In genomic region chr4:129549306-129549705, GRCm38 (mm10) we compare ENCODE assay signal across 10 mouse cellular contexts. TPM values are rescaled to one million over a fixed set of nuclear protein-coding genes. Genes with fewer than 3 reads are reported as not detected.
DNase-seq lines count a peak whose midpoint lies in the region; ATAC-seq and TF ChIP-seq lines count a peak whose summit lies in the region.
"Had no signal": no experiment of that assay in that cellular context is flagged by ENCODE, and none has a peak within 500 bp of the region (broad histone marks: within the 10 kb centered on the region; RNA-seq: fewer than 3 reads in every experiment).

No protein-coding gene starts in this region.

- WGBS in forebrain, embryonic 11.5 days, result 86% methylated on average over 2 of the region's 2 CpGs
- 82% methylated on average over 2 of the region's 2 CpGs for WGBS in heart, embryonic 10.5 days

- intact Hi-C loops in left cerebral cortex, adult 2 months (cut with DNase I), result no loop called here

- H3K27me3 ChIP-seq in forebrain, embryonic 11.5 days (ENCODE audit: control insufficient read depth, insufficient read depth, low read length), result no peaks in the 10 kb centered on the region
- peaks cover 15% of the 10 kb centered on the region; the same call in 1 of the 2 replicates for H3K27me3 ChIP-seq in heart, embryonic 10.5 days (ENCODE audit: insufficient read depth, poor library complexity, severe bottlenecking)
- H3K27me3 ChIP-seq: hindbrain, embryonic 15.5 days had no signal

- no peak overlapping the region for H3K9ac ChIP-seq in forebrain, embryonic 11.5 days (ENCODE audit: low read length)
- H3K9ac ChIP-seq: hindbrain, embryonic 15.5 days had no signal

- H3K9me3 ChIP-seq in forebrain, embryonic 11.5 days (ENCODE audit: control insufficient read depth, low read length), result no peaks in the 10 kb centered on the region
- H3K9me3 ChIP-seq in heart, embryonic 10.5 days, result no peaks in the 10 kb centered on the region
- H3K9me3 ChIP-seq: hindbrain, embryonic 15.5 days; megakaryocyte, embryonic 14.5 days had no signal

- no peak overlapping the region for H3K27ac ChIP-seq in left cerebral cortex, adult 2 months
- no peak overlapping the region for H3K27ac ChIP-seq in forebrain, embryonic 11.5 days (ENCODE audit: low read depth, low read length)
- no peak overlapping the region for H3K27ac ChIP-seq in heart, embryonic 10.5 days
- H3K27ac ChIP-seq: hindbrain, embryonic 15.5 days had no signal

- no peak overlapping the region for H3K4me2 ChIP-seq in forebrain, embryonic 11.5 days (ENCODE audit: low read depth, low read length, severe bottlenecking)
- H3K4me2 ChIP-seq: hindbrain, embryonic 15.5 days had no signal

- no peak for DNase-seq in left cerebral cortex, adult 2 months (ENCODE audit: extremely low spot score in 1 of 2, low spot score in 2 of 2)
- no peak for DNase-seq in left cerebral cortex, adult 8-10 months (ENCODE audit: low spot score in 2 of 2)
- DNase-seq in NIH3T3 (ENCODE audit: low read depth), result peak; percentile 62
- peak; percentile 34 to 65 for DNase-seq in spleen, postnatal 14 days (ENCODE audit: low spot score in 2 of 2)
- DNase-seq in MN1 (ENCODE audit: low spot score), result no peak
- DNase-seq in forebrain, embryonic 11.5 days (ENCODE audit: low spot score), result no peak
- DNase-seq in heart, embryonic 10.5 days (ENCODE audit: low spot score), result no peak

- H3K4me3 ChIP-seq in left cerebral cortex, adult 2 months, result no peak overlapping the region
- no peak overlapping the region for H3K4me3 ChIP-seq in forebrain, embryonic 11.5 days (ENCODE audit: low read depth, low read length)
- H3K4me3 ChIP-seq in heart, embryonic 10.5 days, result no peak overlapping the region
- H3K4me3 ChIP-seq: hindbrain, embryonic 15.5 days; megakaryocyte, embryonic 14.5 days had no signal

- no peaks in the 10 kb centered on the region for H3K4me1 ChIP-seq in forebrain, embryonic 11.5 days (replicated peaks; ENCODE audit: control insufficient read depth, insufficient read depth, low read length)
- H3K4me1 ChIP-seq in heart, embryonic 10.5 days, result peaks cover 9% of the 10 kb centered on the region
- H3K4me1 ChIP-seq: hindbrain, embryonic 15.5 days had no signal

- H3K36me3 ChIP-seq in forebrain, embryonic 11.5 days (ENCODE audit: control insufficient read depth, insufficient read depth, low read length), result no peaks in the 10 kb centered on the region
- H3K36me3 ChIP-seq in heart, embryonic 10.5 days, result no peaks in the 10 kb centered on the region
- H3K36me3 ChIP-seq: hindbrain, embryonic 15.5 days had no signal

- TF ChIP-seq CTCF in left cerebral cortex, adult 2 months (IDR thresholded peaks at IDR 0.05), result peak; percentile 50

- ATAC-seq in granulocyte monocyte progenitor cell, adult 5-6 weeks (replicated peaks; ENCODE audit: poor library complexity, severe bottlenecking), result peak; percentile 42; the same call in 1 of the 2 replicates
- ATAC-seq in forebrain, embryonic 11.5 days (replicated peaks; ENCODE audit: low FRiP score), result no peak

RNA-seq across cellular contexts. Expression of gene Hdac1, which starts 6.8 kb away (rescaled TPM):
- total RNA-seq in left cerebral cortex, adult 2 months (2021), result 10 to 100 TPM; 26.5 to 29.5 TPM
- total RNA-seq in left cerebral cortex, adult 8-10 months (2022), result 10 to 100 TPM; 22.3 to 28.6 (median 25.9) TPM
- 109 and 142 TPM in 2 replicates for total RNA-seq in granulocyte monocyte progenitor cell, adult 5-6 weeks (2014; fragmentation: Nextera tagmentation)
- total RNA-seq in granulocyte monocyte progenitor cell, adult 5-6 weeks (2017), result 62.6 and 74.9 TPM in 2 replicates
- 262 and 282 TPM in 2 replicates for polyA plus RNA-seq in forebrain, embryonic 11.5 days (2014; fragmentation: Nextera tagmentation; extraction: Ambion mirVana)
- polyA plus RNA-seq in heart, embryonic 10.5 days (2016; fragmentation: Nextera tagmentation; extraction: Ambion mirVana), result 201 and 237 TPM in 2 replicates

RNA-seq across cellular contexts. Expression of gene Lck, which starts 24.1 kb away (rescaled TPM):
- total RNA-seq in left cerebral cortex, adult 2 months (2021), result 1 to 10 TPM; 2.2 to 2.4 TPM
- 1 to 10 TPM; 2.3 to 4.5 (median 3.8) TPM for total RNA-seq in left cerebral cortex, adult 8-10 months (2022)
- total RNA-seq in granulocyte monocyte progenitor cell, adult 5-6 weeks (2014; fragmentation: Nextera tagmentation), result 0.15 and 5.8 TPM in 2 replicates
- 2.5 and 4.8 TPM in 2 replicates for total RNA-seq in granulocyte monocyte progenitor cell, adult 5-6 weeks (2017)
- 11.5 and 13.8 TPM in 2 replicates for polyA plus RNA-seq in forebrain, embryonic 11.5 days (2014; fragmentation: Nextera tagmentation; extraction: Ambion mirVana)
- 3.0 and 6.3 TPM in 2 replicates for polyA plus RNA-seq in heart, embryonic 10.5 days (2016; fragmentation: Nextera tagmentation; extraction: Ambion mirVana)

RNA-seq across cellular contexts. Expression of gene Fam167b, which starts 29.0 kb away (rescaled TPM):
- total RNA-seq in left cerebral cortex, adult 2 months (2021), result under 1 TPM; 0.40 to 0.77 TPM
- total RNA-seq in left cerebral cortex, adult 8-10 months (2022), result 1 to 10 TPM in 3 of 4 experiments, not detected in 1; 1.0 to 1.4 (median 1.1) TPM
- total RNA-seq in granulocyte monocyte progenitor cell, adult 5-6 weeks (2014; fragmentation: Nextera tagmentation), result not detected in 2 replicates
- not detected in 2 replicates for total RNA-seq in granulocyte monocyte progenitor cell, adult 5-6 weeks (2017)
- polyA plus RNA-seq in forebrain, embryonic 11.5 days (2014; fragmentation: Nextera tagmentation; extraction: Ambion mirVana), result 0.71 and 1.1 TPM in 2 replicates
- polyA plus RNA-seq in heart, embryonic 10.5 days (2016; fragmentation: Nextera tagmentation; extraction: Ambion mirVana), result 1.6 and 3.6 TPM in 2 replicates

RNA-seq across cellular contexts. Expression of gene Marcksl1, which starts 35.9 kb away (rescaled TPM):
- total RNA-seq in left cerebral cortex, adult 2 months (2021), result 100 to 1,000 TPM in 1 of 2 experiments, 10 to 100 TPM in 1; 96.0 to 102 TPM
- 10 to 100 TPM; 37.4 to 69.7 (median 61.1) TPM for total RNA-seq in left cerebral cortex, adult 8-10 months (2022)
- total RNA-seq in granulocyte monocyte progenitor cell, adult 5-6 weeks (2014; fragmentation: Nextera tagmentation), result 27.6 and 45.5 TPM in 2 replicates
- total RNA-seq in granulocyte monocyte progenitor cell, adult 5-6 weeks (2017), result 28.4 and 29.9 TPM in 2 replicates
- 1,728 and 1,922 TPM in 2 replicates for polyA plus RNA-seq in forebrain, embryonic 11.5 days (2014; fragmentation: Nextera tagmentation; extraction: Ambion mirVana)
- 535 and 802 TPM in 2 replicates for polyA plus RNA-seq in heart, embryonic 10.5 days (2016; fragmentation: Nextera tagmentation; extraction: Ambion mirVana)

RNA-seq across cellular contexts. Expression of gene Eif3i, which starts 51.1 kb away (rescaled TPM):
- total RNA-seq in left cerebral cortex, adult 2 months (2021), result 100 to 1,000 TPM; 124 to 129 TPM
- total RNA-seq in left cerebral cortex, adult 8-10 months (2022), result 100 to 1,000 TPM; 120 to 131 (median 124) TPM
- total RNA-seq in granulocyte monocyte progenitor cell, adult 5-6 weeks (2014; fragmentation: Nextera tagmentation), result 335 and 353 TPM in 2 replicates
- total RNA-seq in granulocyte monocyte progenitor cell, adult 5-6 weeks (2017), result 257 and 296 TPM in 2 replicates
- polyA plus RNA-seq in forebrain, embryonic 11.5 days (2014; fragmentation: Nextera tagmentation; extraction: Ambion mirVana), result 251 and 272 TPM in 2 replicates
- 212 and 236 TPM in 2 replicates for polyA plus RNA-seq in heart, embryonic 10.5 days (2016; fragmentation: Nextera tagmentation; extraction: Ambion mirVana)

Comparison
In these comparisons a context has a peak if more than half of its experiments do, and no peak if none do; other contexts are left out.
1. DNase-seq: peak in NIH3T3 (single experiment) and spleen, postnatal 14 days (2 of 2); none in left cerebral cortex, adult 2 months (0 of 2), left cerebral cortex, adult 8-10 months (0 of 2), MN1 (single experiment), forebrain, embryonic 11.5 days (single experiment) and heart, embryonic 10.5 days (single experiment).